Mouse (Mus musculus) heart, adult 2 months (tissue): ENCODE measurements around the gene Kifc5b.

Source experiments
- CTCF ChIP-seq: fragments of 200-600 bp; IDR thresholded peaks from 2 replicates; pipeline ENCODE4 v1.8.1; 2022; ENCODE audit warnings: antibody characterized with exemption, mild to moderate bottlenecking, moderate library complexity
- EP300 ChIP-seq: fragments of 200-500 bp; IDR thresholded peaks from 2 replicates; pipeline ENCODE4 v1.6.1; 2011; ENCODE audit warnings: low read depth, low read length, control low read depth; ENCODE audit not compliant: insufficient read depth
- POLR2A ChIP-seq: fragments of 200-500 bp; IDR thresholded peaks from 2 replicates; pipeline ENCODE4 v1.6.1; 2011; ENCODE audit warnings: mild to moderate bottlenecking, low read depth, low read length, control low read depth; ENCODE audit not compliant: insufficient read depth

- TF ChIP-seq POLR2A (no peak), CTCF (no peak), EP300 (no peak)
These were observed 29.0 kb upstream of the Kifc5b start for GRCm38 (mm10) chr17:26887926-26888325.
